Mouse (Mus musculus) E14TG2a.4 (cell line): ENCODE measurements around the gene Oas3.

Source experiments
- CTCF ChIP-seq: conservative IDR thresholded peaks from 2 replicates; pipeline ENCODE4 v1.5.1; 2014; ENCODE audit warnings: low read length
- NANOG ChIP-seq: IDR thresholded peaks from 2 replicates; pipeline ENCODE4 v1.6.1; 2014; ENCODE audit warnings: borderline replicate concordance, low read length, mixed read lengths

- TF ChIP-seq CTCF (peak; percentile 81), NANOG (no peak)
These were observed 63.1 kb downstream of the Oas3 start for GRCm38 (mm10) chr5:120714314-120714713.
